Mouse (Mus musculus) limb, embryonic 12.5 days (tissue): ENCODE measurements around the gene Col6a3. TPM values are rescaled to one million over a fixed set of nuclear protein-coding genes. Genes with fewer than 3 reads are reported as not detected.
A peak's percentile ranks its signal among the peaks of the same experiment; 100 is the strongest.

Experiments
- ATAC-seq: fragments of 200-750 bp; cut with Nextera tagmentation; 2 replicates; pipeline ENCODE4 v1.8.0; 2017; ENCODE audit warnings: low read depth, moderate TSS enrichment; ENCODE audit not compliant: insufficient number of reproducible peaks, insufficient read depth, low FRiP score, low TSS enrichment
- H3K27ac ChIP-seq: fragments of 300-500 bp; sonication (generic); 2 replicates; pipeline ENCODE4 v1.5.1; 2016; ENCODE audit warnings: mild to moderate bottlenecking, moderate library complexity
- H3K27me3 ChIP-seq: fragments of 300-500 bp; sonication (generic); 2 replicates; pipeline ENCODE4 v1.6.1; 2016; ENCODE audit warnings: mild to moderate bottlenecking, moderate library complexity
- H3K36me3 ChIP-seq: fragments of 300-500 bp; sonication (generic); 2 replicates; pipeline ENCODE4 v1.6.1; 2016; ENCODE audit warnings: mild to moderate bottlenecking, moderate library complexity
- H3K4me1 ChIP-seq: fragments of 300-500 bp; sonication (generic); replicated peaks from 2 replicates; pipeline ENCODE4 v1.6.1; 2016
- H3K4me2 ChIP-seq: fragments of 300-500 bp; sonication (generic); 2 replicates; pipeline ENCODE4 v1.6.1; 2016; ENCODE audit warnings: mild to moderate bottlenecking, moderate library complexity
- H3K4me3 ChIP-seq: fragments of 300-500 bp; sonication (generic); replicated peaks from 2 replicates; pipeline ENCODE4 v1.5.1; 2016; ENCODE audit warnings: mild to moderate bottlenecking
- H3K9ac ChIP-seq: fragments of 300-500 bp; sonication (generic); replicated peaks from 2 replicates; pipeline ENCODE4 v1.6.1; 2016; ENCODE audit warnings: mild to moderate bottlenecking, moderate library complexity
- H3K9me3 ChIP-seq: fragments of 300-500 bp; sonication (generic); 2 replicates; pipeline ENCODE4 v1.6.1; 2016; ENCODE audit warnings: mild to moderate bottlenecking, moderate library complexity
- WGBS: fragments of 180-500 bp; shearing (Covaris S2); methylation state at CpG from one replicate; pipeline ENCODE4 v1.1.7; 2016; 5-methylcytosine and 5-hydroxymethylcytosine counted together
- polyA plus RNA-seq: library from polyadenylated mRNA; unstranded; fragments of >200 nt; fragmentation: Nextera tagmentation; extraction: Ambion mirVana; gene quantifications from 2 replicates; pipeline ENCODE4 v1.2.1, GENCODE M21; 2016

The Col6a3 gene
- polyA plus RNA-seq, 1 experiment from 2014 or later: 27.4 TPM

DNA sequence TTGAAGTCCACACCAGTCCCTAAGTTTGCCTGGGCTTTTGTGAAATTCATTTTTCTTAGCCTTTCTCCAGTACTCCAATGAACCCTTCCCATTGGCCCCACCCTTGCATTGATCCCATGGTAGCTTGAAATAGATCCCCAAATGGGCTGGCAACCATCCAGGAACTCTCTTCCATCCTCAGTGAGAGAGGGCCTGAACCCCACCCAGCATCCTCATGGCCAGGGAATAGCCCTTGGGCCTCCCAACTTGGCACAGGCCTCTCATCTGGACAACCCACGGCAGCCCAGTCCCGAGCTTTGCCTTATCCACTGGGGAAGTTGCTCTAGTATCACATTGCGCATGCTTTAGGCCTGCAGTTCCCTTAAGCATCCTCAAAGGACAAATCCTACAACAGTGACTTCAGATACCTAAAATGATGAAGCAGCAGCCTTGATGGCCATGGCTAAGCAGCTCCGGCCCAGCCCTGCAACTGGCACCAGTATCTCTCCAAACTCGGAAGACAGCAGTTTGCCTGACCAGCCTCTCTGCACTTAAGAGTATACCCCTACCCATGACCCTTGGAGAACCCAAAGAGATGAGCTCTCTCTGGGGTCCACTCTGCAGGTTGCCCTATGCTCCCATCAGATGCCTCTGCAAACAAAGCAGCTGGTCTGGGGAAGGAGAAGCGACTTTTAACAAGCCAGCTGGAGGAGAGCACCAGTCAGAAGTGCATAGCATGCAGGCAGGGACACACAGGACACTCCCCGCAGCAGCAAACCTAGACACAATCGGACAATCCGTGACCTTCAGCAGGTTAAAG lies 783 bp downstream of the Col6a3 start:
- ATAC-seq: no peak
- Histone ChIP-seq H3K4me2 (peak overlapping the region; percentile 51), H3K36me3 (no peaks in the 10 kb centered on the region), H3K27ac (peak overlapping the region; percentile 80), H3K4me3 (peak overlapping the region; percentile 32), H3K9me3 (no peaks in the 10 kb centered on the region), H3K4me1 (peaks cover 55% of the 10 kb centered on the region), H3K27me3 (no peaks in the 10 kb centered on the region), H3K9ac (peak overlapping the region; percentile 51; the same call in 1 of the 2 replicates)
- WGBS: 75% methylated on average over 9 of the region's 9 CpGs

DNA sequence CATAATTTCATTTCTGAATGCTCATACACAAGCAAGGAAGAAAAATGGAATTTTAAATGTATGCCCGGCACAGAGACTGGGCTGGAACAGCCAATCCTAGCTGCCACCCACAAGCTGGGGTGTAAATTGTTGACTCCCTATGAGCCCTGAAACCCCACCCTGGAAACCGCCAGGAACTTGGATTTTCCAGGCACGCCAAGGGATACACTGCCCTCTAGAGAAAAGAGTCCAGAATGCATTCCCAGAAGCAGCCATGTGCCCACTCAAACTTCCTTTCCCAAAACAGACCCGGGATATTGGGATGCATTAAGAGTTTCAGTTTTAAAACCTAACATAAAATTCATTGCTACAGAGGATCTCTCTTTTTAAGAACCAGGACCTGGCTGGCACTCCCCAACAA lies 3.5 kb downstream of the Col6a3 start:
- no peaks in the 10 kb centered on the region for H3K9me3 ChIP-seq
- no peaks in the 10 kb centered on the region for H3K36me3 ChIP-seq
- H3K4me1 ChIP-seq: peaks cover 77% of the 10 kb centered on the region
- no peaks in the 10 kb centered on the region for H3K27me3 ChIP-seq
- no peak overlapping the region for H3K4me3 ChIP-seq
- no peak overlapping the region; the same call in 1 of the 2 replicates for H3K4me2 ChIP-seq
- no peak overlapping the region for H3K9ac ChIP-seq
- H3K27ac ChIP-seq: no peak overlapping the region
- WGBS: 10% methylated on average over 4 of the region's 4 CpGs
- ATAC-seq: no peak

DNA sequence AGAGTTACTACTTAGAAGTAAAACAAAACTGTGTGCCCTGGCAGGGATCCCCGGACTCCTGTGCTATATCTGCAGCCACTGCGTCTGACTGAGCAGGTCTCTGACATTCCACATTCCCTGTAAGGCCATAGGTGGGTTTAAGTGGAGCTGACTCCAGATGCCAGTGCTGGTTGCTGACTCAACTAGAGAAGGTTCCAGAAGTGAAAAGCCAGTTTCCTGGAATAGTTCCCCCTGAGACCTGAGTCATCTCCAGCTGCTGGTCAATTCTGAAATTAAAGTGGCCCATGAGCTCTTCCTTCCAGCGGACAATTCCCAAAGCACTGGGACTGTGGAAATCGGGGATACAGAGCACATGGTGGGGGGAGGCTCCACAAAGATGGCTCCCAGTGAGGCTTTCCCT lies 5.1 kb downstream of the Col6a3 start:
- H3K9ac ChIP-seq: no peak overlapping the region
- ATAC-seq: no peak
- H3K4me2 ChIP-seq: peak overlapping the region; percentile 23
- H3K27ac ChIP-seq: peak overlapping the region; percentile 87
- peaks cover 76% of the 10 kb centered on the region for H3K4me1 ChIP-seq
- no peaks in the 10 kb centered on the region for H3K27me3 ChIP-seq
- no peaks in the 10 kb centered on the region for H3K9me3 ChIP-seq
- WGBS: 65% methylated on average over 4 of the region's 4 CpGs
- H3K4me3 ChIP-seq: no peak overlapping the region
- H3K36me3 ChIP-seq: no peaks in the 10 kb centered on the region

DNA sequence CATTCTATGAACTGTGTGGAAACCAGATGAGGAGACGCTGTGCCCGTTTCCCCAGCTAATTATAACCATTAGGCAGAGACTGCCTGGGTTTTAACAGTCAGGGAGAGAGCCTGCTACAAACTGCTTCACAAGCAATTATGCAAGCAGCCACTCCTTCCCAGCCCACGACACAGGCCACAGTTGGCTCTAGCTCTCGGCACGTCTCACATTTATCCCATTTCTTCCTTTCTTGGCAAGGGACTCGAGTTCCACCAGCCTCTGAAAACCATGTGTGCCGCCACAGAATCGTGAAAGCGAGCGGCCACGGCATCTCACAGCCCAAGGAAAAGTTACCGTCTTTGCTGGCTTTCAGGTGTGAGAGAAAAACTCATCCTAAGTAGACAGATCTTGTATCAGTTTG lies 5.5 kb downstream of the Col6a3 start:
- H3K4me2 ChIP-seq: peak overlapping the region; percentile 23
- 26% methylated on average over 12 of the region's 12 CpGs for WGBS
- peaks cover 74% of the 10 kb centered on the region for H3K4me1 ChIP-seq
- H3K27me3 ChIP-seq: no peaks in the 10 kb centered on the region
- ATAC-seq: no peak; the same call in 1 of the 2 replicates
- no peak overlapping the region for H3K4me3 ChIP-seq
- H3K9ac ChIP-seq: no peak overlapping the region
- H3K9me3 ChIP-seq: no peaks in the 10 kb centered on the region
- no peaks in the 10 kb centered on the region for H3K36me3 ChIP-seq
- H3K27ac ChIP-seq: peak overlapping the region; percentile 87

DNA sequence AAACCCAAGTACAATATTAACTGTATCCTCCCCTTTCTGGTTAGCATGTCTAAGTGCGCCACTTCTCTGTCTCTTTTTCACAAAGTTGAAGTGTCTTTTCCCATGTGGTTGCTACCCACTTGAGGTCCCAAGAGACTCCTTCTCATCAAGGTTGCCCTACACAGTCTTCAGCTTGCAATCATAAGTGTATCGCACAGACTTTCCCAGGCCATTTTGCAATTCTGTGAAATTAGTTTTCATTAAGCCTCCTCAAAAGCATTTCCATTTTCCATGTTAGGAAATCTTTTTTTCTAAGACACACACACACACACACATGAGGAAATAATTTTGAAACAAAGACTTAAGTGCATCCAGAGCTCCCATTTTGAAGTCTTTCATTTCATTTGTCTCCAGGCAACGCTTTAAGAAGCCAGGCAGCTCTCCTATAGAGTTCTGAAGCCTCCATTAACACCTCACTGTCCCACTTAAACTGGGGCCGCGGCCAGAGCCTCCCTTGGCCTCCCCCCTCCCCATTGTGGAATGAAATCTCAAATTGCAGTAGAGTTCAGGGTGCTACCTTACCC lies 7.5 kb downstream of the Col6a3 start:
- Histone ChIP-seq H3K9me3 (no peaks in the 10 kb centered on the region), H3K4me1 (peaks cover 60% of the 10 kb centered on the region), H3K9ac (no peak overlapping the region), H3K27me3 (no peaks in the 10 kb centered on the region), H3K4me2 (no peak overlapping the region), H3K27ac (peak overlapping the region; percentile 57; the same call in 1 of the 2 replicates), H3K36me3 (no peaks in the 10 kb centered on the region), H3K4me3 (no peak overlapping the region)
- ATAC-seq: no peak
- WGBS: 28% methylated on average over 5 of the region's 5 CpGs

DNA sequence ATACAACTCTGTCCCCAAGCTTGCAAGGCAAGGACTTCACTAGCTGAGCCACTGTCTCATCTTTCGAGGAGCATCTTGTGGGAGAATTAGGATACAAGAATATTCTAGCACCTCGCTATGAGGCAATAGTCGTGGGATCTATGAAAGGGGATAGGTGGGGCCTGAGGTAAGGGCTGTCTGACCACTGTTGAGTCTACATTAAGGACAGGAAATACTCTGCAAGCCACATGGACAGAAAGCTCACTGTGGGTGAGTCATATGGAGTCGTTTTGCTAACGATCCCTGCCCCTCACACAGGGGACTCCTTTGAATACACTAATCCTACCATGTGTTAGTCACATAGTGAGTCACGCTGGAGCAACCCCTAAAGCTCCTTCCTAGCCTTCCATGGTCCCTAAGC lies 9.1 kb downstream of the Col6a3 start:
- H3K4me2 ChIP-seq: no peak overlapping the region
- no peak for ATAC-seq
- no peaks in the 10 kb centered on the region for H3K9me3 ChIP-seq
- peaks cover 51% of the 10 kb centered on the region for H3K4me1 ChIP-seq
- no peaks in the 10 kb centered on the region for H3K27me3 ChIP-seq
- 42% methylated on average over 6 of the region's 6 CpGs for WGBS
- H3K27ac ChIP-seq: no peak overlapping the region
- no peaks in the 10 kb centered on the region for H3K36me3 ChIP-seq
- H3K9ac ChIP-seq: no peak overlapping the region
- H3K4me3 ChIP-seq: no peak overlapping the region

DNA sequence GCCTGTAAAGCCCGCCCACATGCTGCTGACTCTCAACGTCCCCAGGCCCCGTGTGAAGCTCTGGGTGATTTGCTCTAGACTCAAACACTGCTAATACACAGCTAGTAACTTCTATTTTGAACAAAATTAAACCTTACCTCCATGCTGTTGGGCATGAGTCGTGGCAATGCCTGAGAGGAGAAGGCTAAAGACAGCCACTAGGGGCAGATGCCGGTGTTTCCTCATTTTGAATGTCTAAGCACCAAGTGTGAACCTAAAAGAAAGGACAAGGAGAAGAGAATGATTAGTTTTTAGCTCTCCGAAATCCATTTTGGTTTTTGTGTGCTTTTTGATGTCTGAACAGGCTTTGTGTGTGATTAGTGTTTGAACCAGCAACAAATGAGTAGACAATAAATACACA lies 13.8 kb downstream of the Col6a3 start:
- no peaks in the 10 kb centered on the region for H3K9me3 ChIP-seq
- ATAC-seq: no peak
- H3K4me2 ChIP-seq: no peak overlapping the region
- no peaks in the 10 kb centered on the region for H3K36me3 ChIP-seq
- H3K27me3 ChIP-seq: peaks cover 3% of the 10 kb centered on the region; the same call in 1 of the 2 replicates
- no peak overlapping the region for H3K9ac ChIP-seq
- H3K4me1 ChIP-seq: peaks cover 7% of the 10 kb centered on the region
- H3K27ac ChIP-seq: no peak overlapping the region
- 60% methylated on average over 6 of the region's 6 CpGs for WGBS
- H3K4me3 ChIP-seq: no peak overlapping the region

DNA sequence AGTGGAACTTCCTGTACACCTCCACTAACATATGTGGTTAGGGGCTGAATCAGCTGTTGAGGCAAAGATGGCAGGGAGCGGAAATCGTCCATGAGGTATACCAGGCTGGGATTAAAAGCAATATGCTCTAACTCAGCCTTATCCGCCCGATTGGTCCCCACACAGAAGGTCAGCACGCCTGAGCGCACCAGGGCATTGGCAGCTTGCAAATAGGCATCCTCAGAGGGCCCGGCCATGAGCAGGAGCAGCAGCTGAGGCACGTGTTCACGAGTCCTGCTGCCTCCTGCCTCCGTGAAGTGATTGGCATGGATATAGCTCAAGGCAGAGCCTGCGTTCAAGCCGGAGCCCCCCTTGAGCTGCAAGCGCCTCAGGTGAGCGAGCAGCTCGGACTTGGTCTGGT lies 30.5 kb downstream of the Col6a3 start:
- Histone ChIP-seq H3K9ac (no peak overlapping the region), H3K27me3 (no peaks in the 10 kb centered on the region), H3K4me1 (no peaks in the 10 kb centered on the region), H3K36me3 (peaks cover 9% of the 10 kb centered on the region; the same call in 1 of the 2 replicates), H3K4me3 (no peak overlapping the region), H3K4me2 (no peak overlapping the region), H3K27ac (no peak overlapping the region), H3K9me3 (no peaks in the 10 kb centered on the region)
- 91% methylated on average over 15 of the region's 15 CpGs for WGBS
- ATAC-seq: no peak

DNA sequence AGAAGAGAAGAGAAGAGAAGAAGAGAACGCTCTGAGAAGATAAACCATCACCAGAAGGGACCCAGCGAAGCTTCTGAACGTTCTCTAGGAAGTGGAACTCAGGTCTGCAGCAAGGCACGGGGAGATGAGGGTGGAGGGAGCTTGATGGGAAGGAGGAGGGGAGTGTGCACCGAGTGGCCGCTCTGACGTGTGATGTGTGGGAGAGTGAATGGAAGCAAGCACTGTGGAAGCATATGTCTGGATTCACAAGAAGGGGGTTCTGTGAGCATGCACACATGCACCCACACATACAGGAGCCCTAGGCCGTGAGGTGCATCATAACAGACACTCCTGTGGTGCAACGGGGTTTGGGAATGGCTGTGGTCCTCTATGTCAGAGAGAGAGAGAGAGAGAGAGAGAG lies 34.8 kb downstream of the Col6a3 start:
- H3K9me3 ChIP-seq: no peaks in the 10 kb centered on the region

DNA sequence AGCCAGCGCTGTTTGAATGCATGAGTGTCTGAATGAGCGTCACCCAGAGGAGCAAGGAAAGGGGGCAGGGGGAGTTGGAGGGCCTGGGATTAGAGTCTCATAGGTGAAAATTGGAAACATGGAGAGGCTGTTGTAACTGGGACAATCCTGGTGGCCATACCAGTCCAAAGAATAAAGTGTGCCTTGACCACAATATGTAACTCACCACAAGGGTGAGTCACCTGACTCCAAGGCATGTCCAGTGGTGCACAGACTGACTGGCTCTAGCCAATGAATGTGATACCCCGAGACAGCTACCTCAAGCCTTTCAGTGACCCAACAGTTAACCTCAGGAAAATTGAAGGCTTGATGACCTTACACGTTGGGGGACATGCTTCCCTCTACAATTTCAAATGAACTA lies 40.7 kb downstream of the Col6a3 start:
- H3K27ac ChIP-seq: no peak overlapping the region
- H3K9ac ChIP-seq: no peak overlapping the region
- 92% methylated on average over 4 of the region's 4 CpGs for WGBS
- H3K27me3 ChIP-seq: no peaks in the 10 kb centered on the region
- no peak overlapping the region for H3K4me2 ChIP-seq
- no peaks in the 10 kb centered on the region for H3K4me1 ChIP-seq
- H3K36me3 ChIP-seq: peaks cover 50% of the 10 kb centered on the region
- no peak for ATAC-seq
- no peaks in the 10 kb centered on the region; the same call in 1 of the 2 replicates for H3K9me3 ChIP-seq
- H3K4me3 ChIP-seq: no peak overlapping the region

More for the DNA sequence above, 34.8 kb downstream of the Col6a3 start:
- no peak overlapping the region for H3K4me2 ChIP-seq
- H3K27ac ChIP-seq: no peak overlapping the region
- peaks cover 11% of the 10 kb centered on the region for H3K36me3 ChIP-seq
- no peak overlapping the region for H3K4me3 ChIP-seq
- 70% methylated on average over 9 of the region's 9 CpGs for WGBS
- no peaks in the 10 kb centered on the region for H3K4me1 ChIP-seq
- H3K27me3 ChIP-seq: no peaks in the 10 kb centered on the region
- ATAC-seq: no peak
- no peak overlapping the region for H3K9ac ChIP-seq

DNA sequence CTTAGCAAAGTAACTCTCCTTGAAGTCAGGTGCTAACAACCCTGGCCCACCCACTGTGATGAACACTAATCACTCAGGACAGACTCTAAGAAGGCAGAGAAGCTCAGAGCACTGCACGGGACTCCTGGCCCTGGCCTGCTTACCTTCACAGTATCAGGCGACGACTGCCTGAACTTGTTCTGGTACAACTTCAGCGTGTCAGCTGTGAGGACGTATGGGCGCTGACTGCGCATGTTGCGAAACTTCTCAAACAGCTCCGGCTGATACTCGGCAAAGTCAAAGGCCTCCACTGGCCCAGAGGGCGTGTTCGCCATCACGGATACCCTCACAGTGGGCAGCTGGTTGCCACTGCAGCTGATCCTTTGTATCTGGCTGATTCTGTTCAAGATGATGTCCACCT lies 42.7 kb downstream of the Col6a3 start:
- WGBS: 78% methylated on average over 13 of the region's 13 CpGs
- Histone ChIP-seq H3K27ac (no peak overlapping the region), H3K9ac (no peak overlapping the region), H3K27me3 (no peaks in the 10 kb centered on the region), H3K4me2 (no peak overlapping the region), H3K9me3 (no peaks in the 10 kb centered on the region; the same call in 1 of the 2 replicates), H3K36me3 (peaks cover 51% of the 10 kb centered on the region), H3K4me3 (no peak overlapping the region), H3K4me1 (no peaks in the 10 kb centered on the region)
- ATAC-seq: no peak
